Mouse (Mus musculus) brain, embryonic 14.5 days (tissue): ENCODE data around the gene Galnt14. TPM values are rescaled to one million over a fixed set of nuclear protein-coding genes. Genes with fewer than 3 reads are reported as not detected.

Experiments used
- DNase-seq: peaks from one replicate; pipeline ENCODE4 v3.0.0-alpha.2; 2011; ENCODE audit warnings: low read depth
- CTCF ChIP-seq: fragments of 200-500 bp; IDR thresholded peaks from 2 replicates; pipeline ENCODE4 v1.5.1; 2012; ENCODE audit warnings: inconsistent platforms, mild to moderate bottlenecking, moderate library complexity, borderline replicate concordance; ENCODE audit not compliant: insufficient read depth, insufficient read length; ENCODE audit errors: extremely low read depth
- POLR2A ChIP-seq: fragments of 200-500 bp; IDR thresholded peaks from 2 replicates; pipeline ENCODE4 v1.6.1; 2012; ENCODE audit warnings: mild to moderate bottlenecking, inconsistent platforms, borderline replicate concordance; ENCODE audit not compliant: poor library complexity, insufficient read depth, insufficient read length, severe bottlenecking; ENCODE audit errors: extremely low read depth
- polyA plus RNA-seq: library from polyadenylated mRNA; depleted of rRNA; stranded (reverse); fragments of >200 nt; gene quantifications from 2 replicates; pipeline ENCODE4 v1.2.3, GENCODE M21; 2012; rRNA removed

Galnt14 gene
- 14.5 and 16.0 TPM in 2 replicates for polyA plus RNA-seq

- DNase-seq: peak; percentile 81
These were observed at the start of gene Galnt14 for GRCm38 (mm10) chr17:73710042-73710911. Gene Galnt14 (minus strand): TSS chr17:73710453.

GRCm38 (mm10) chr17:73743681-73744311 lies 33.5 kb upstream of the Galnt14 start:
- TF ChIP-seq POLR2A: no peak
- TF ChIP-seq CTCF: peak; percentile 95
- DNase-seq: peak; percentile 96

More at GRCm38 (mm10) chr17:73710042-73710911, at the start of gene Galnt14:
- TF ChIP-seq CTCF (peak; percentile 50), POLR2A (no peak)

GRCm38 (mm10) chr17:73723885-73724682 lies 13.8 kb upstream of the Galnt14 start:
- TF ChIP-seq CTCF (peak; percentile 40; the same call in 1 of the 2 replicates), POLR2A (no peak)
- peak; percentile 73 for DNase-seq

GRCm38 (mm10) chr17:73719021-73719748 lies 8.9 kb upstream of the Galnt14 start:
- no peak for DNase-seq
- TF ChIP-seq POLR2A (no peak), CTCF (no peak)

GRCm38 (mm10) chr17:73716684-73717083 lies 6.4 kb upstream of the Galnt14 start:
- TF ChIP-seq CTCF (no peak), POLR2A (no peak)
- no peak for DNase-seq

GRCm38 (mm10) chr17:73714440-73715221 lies 4.4 kb upstream of the Galnt14 start:
- peak; percentile 44 for DNase-seq
- TF ChIP-seq POLR2A (no peak), CTCF (no peak)

GRCm38 (mm10) chr17:73713347-73713746 lies 3.1 kb upstream of the Galnt14 start:
- DNase-seq: peak; percentile 91
- TF ChIP-seq CTCF: 0 out of 2 replicates have a peak, but pooled peaks have one; percentile 16
- TF ChIP-seq POLR2A: no peak

- TF ChIP-seq POLR2A (no peak), CTCF (no peak)
- peak; percentile 84 for DNase-seq
These were observed 1.7 kb upstream of the Galnt14 start for GRCm38 (mm10) chr17:73711919-73712318.

GRCm38 (mm10) chr17:73709131-73710041 lies 867 bp downstream of the Galnt14 start:
- TF ChIP-seq POLR2A (no peak), CTCF (no peak)

GRCm38 (mm10) chr17:73708451-73708850 lies 1.8 kb downstream of the Galnt14 start:
- DNase-seq: no peak
- no peak for TF ChIP-seq CTCF

More at GRCm38 (mm10) chr17:73709131-73710041, 867 bp downstream of the Galnt14 start:
- DNase-seq: peak; percentile 62
